Comparison of ENCODE assay signal across 18 mouse cellular contexts in the genomic region with DNA sequence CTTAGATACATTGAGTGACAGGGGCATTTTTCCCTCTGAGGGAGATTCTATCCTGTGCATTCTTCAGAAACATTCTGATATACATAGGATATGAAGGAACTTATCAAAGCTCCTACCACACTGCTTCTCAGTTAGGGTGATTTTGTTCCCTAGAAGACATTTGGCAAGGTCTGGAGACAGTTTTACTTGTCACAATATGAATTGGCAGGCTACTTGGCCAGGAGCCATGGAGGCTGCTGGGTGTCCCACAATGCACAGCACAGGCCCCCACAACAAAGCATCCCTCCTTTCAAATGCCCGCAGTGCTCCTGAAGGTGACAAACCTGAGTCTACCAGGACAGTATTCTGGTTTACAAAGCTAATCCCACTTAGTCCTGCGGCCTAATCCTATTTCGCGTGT. TPM values are rescaled to one million over a fixed set of nuclear protein-coding genes. Genes with fewer than 3 reads are reported as not detected.
A peak's percentile ranks its signal among the peaks of the same experiment; 100 is the strongest.
DNase-seq lines count a peak whose midpoint lies in the region; ATAC-seq lines count a peak whose summit lies in the region.
"Had no signal": no experiment of that assay in that cellular context is flagged by ENCODE, and none has a peak within 500 bp of the region (broad histone marks: within the 10 kb centered on the region; RNA-seq: fewer than 3 reads in every experiment).

No protein-coding gene starts in this region.

- no peak overlapping the region for H3K9ac ChIP-seq in forebrain, embryonic 14.5 days (ENCODE audit: low read length)
- no peak overlapping the region for H3K9ac ChIP-seq in forebrain, embryonic 13.5 days
- no peak overlapping the region for H3K9ac ChIP-seq in midbrain, embryonic 14.5 days (replicated peaks; ENCODE audit: low read length)
- H3K9ac ChIP-seq: embryonic facial prominence, embryonic 13.5 days; forebrain, embryonic 15.5 days; hindbrain, embryonic 13.5 days; intestine, embryonic 15.5 days had no signal

- H3K4me3 ChIP-seq in forebrain, embryonic 14.5 days (ENCODE audit: low read depth, low read length), result no peak overlapping the region
- H3K4me3 ChIP-seq in forebrain, embryonic 13.5 days, result no peak overlapping the region
- H3K4me3 ChIP-seq in midbrain, embryonic 14.5 days (replicated peaks; ENCODE audit: low read depth, low read length), result no peak overlapping the region
- H3K4me3 ChIP-seq in midbrain, embryonic 10.5 days, result no peak overlapping the region
- H3K4me3 ChIP-seq: embryonic facial prominence, embryonic 13.5 days; forebrain, embryonic 15.5 days; heart, embryonic 10.5 days; hindbrain, embryonic 13.5 days; intestine, embryonic 15.5 days had no signal

- no peak overlapping the region for H3K4me2 ChIP-seq in forebrain, embryonic 14.5 days (ENCODE audit: low read length)
- no peak overlapping the region for H3K4me2 ChIP-seq in forebrain, embryonic 13.5 days
- H3K4me2 ChIP-seq in midbrain, embryonic 14.5 days (ENCODE audit: low read length), result no peak overlapping the region
- H3K4me2 ChIP-seq: embryonic facial prominence, embryonic 13.5 days; forebrain, embryonic 15.5 days; hindbrain, embryonic 13.5 days; intestine, embryonic 15.5 days had no signal

- peak; percentile 78 to 83 for DNase-seq in cerebellum, postnatal 14 days
- DNase-seq in forebrain, embryonic 14.5 days (ENCODE audit: low spot score), result peak; percentile 46
- DNase-seq in midbrain, embryonic 14.5 days, result peak; percentile 16
- no peak for DNase-seq in midbrain, embryonic 10.5 days (ENCODE audit: low spot score)
- DNase-seq: adrenal gland, postnatal 10 days; gastrocnemius, postnatal 36 days; heart, adult 18-20 months; heart, postnatal 10 days; heart, postnatal 4 days had no signal

- H3K36me3 ChIP-seq in forebrain, embryonic 14.5 days (ENCODE audit: control insufficient read depth, insufficient read depth, low read length), result no peaks in the 10 kb centered on the region
- no peaks in the 10 kb centered on the region for H3K36me3 ChIP-seq in forebrain, embryonic 13.5 days (ENCODE audit: poor library complexity, severe bottlenecking)
- no peaks in the 10 kb centered on the region for H3K36me3 ChIP-seq in midbrain, embryonic 14.5 days (ENCODE audit: control insufficient read depth, insufficient read depth, low read length)
- H3K36me3 ChIP-seq in midbrain, embryonic 10.5 days, result no peaks in the 10 kb centered on the region
- H3K36me3 ChIP-seq: embryonic facial prominence, embryonic 13.5 days; forebrain, embryonic 15.5 days; heart, embryonic 10.5 days; hindbrain, embryonic 13.5 days; intestine, embryonic 15.5 days had no signal

- H3K27me3 ChIP-seq in forebrain, embryonic 14.5 days (replicated peaks; ENCODE audit: control insufficient read depth, insufficient read depth, low read length), result no peaks in the 10 kb centered on the region
- H3K27me3 ChIP-seq in forebrain, embryonic 13.5 days, result no peaks in the 10 kb centered on the region
- H3K27me3 ChIP-seq in midbrain, embryonic 14.5 days (ENCODE audit: control insufficient read depth, insufficient read depth, low read length), result no peaks in the 10 kb centered on the region
- H3K27me3 ChIP-seq in midbrain, embryonic 10.5 days (ENCODE audit: low read depth, poor library complexity, severe bottlenecking), result no peaks in the 10 kb centered on the region
- H3K27me3 ChIP-seq: embryonic facial prominence, embryonic 13.5 days; forebrain, embryonic 15.5 days; hindbrain, embryonic 13.5 days; intestine, embryonic 15.5 days had no signal

- WGBS in forebrain, embryonic 14.5 days, result 66% methylated on average over 4 of the region's 4 CpGs
- 74% methylated on average over 4 of the region's 4 CpGs for WGBS in forebrain, embryonic 13.5 days
- 39% methylated on average over 4 of the region's 4 CpGs for WGBS in midbrain, embryonic 14.5 days
- 67% methylated on average over 4 of the region's 4 CpGs for WGBS in midbrain, embryonic 10.5 days

- no peak for ATAC-seq in cerebellum, adult (ENCODE audit: insufficient number of reproducible peaks, low FRiP score, low TSS enrichment)
- ATAC-seq in forebrain, embryonic 14.5 days, result no peak
- no peak for ATAC-seq in forebrain, embryonic 13.5 days
- no peak for ATAC-seq in midbrain, embryonic 14.5 days (ENCODE audit: low FRiP score, low TSS enrichment)
- ATAC-seq in granulocyte monocyte progenitor cell, adult 5-6 weeks (replicated peaks; ENCODE audit: poor library complexity, severe bottlenecking), result no peak
- ATAC-seq: forebrain, embryonic 15.5 days; intestine, embryonic 15.5 days had no signal

- H3K4me1 ChIP-seq in forebrain, embryonic 14.5 days (ENCODE audit: control insufficient read depth, insufficient read depth, low read length), result no peaks in the 10 kb centered on the region
- 0 out of 2 replicates have a peak, but pooled peaks cover 4% of the 10 kb centered on the region for H3K4me1 ChIP-seq in forebrain, embryonic 13.5 days
- no peaks in the 10 kb centered on the region for H3K4me1 ChIP-seq in midbrain, embryonic 14.5 days (ENCODE audit: control insufficient read depth, insufficient read depth, low read length)
- H3K4me1 ChIP-seq in midbrain, embryonic 10.5 days, result no peaks in the 10 kb centered on the region; the same call in 1 of the 2 replicates
- H3K4me1 ChIP-seq: embryonic facial prominence, embryonic 13.5 days; hindbrain, embryonic 13.5 days; intestine, embryonic 15.5 days had no signal

- no peak overlapping the region for H3K27ac ChIP-seq in forebrain, embryonic 14.5 days (ENCODE audit: low read depth, low read length)
- no peak overlapping the region for H3K27ac ChIP-seq in forebrain, embryonic 13.5 days
- H3K27ac ChIP-seq in midbrain, embryonic 14.5 days (replicated peaks; ENCODE audit: low read depth, low read length), result no peak overlapping the region
- H3K27ac ChIP-seq in midbrain, embryonic 10.5 days (replicated peaks), result no peak overlapping the region
- H3K27ac ChIP-seq: embryonic facial prominence, embryonic 13.5 days; forebrain, embryonic 15.5 days; heart, embryonic 10.5 days; hindbrain, embryonic 13.5 days; intestine, embryonic 15.5 days had no signal

- no peaks in the 10 kb centered on the region for H3K9me3 ChIP-seq in forebrain, embryonic 14.5 days (replicated peaks; ENCODE audit: control insufficient read depth, low read length)
- no peaks in the 10 kb centered on the region; the same call in 1 of the 2 replicates for H3K9me3 ChIP-seq in forebrain, embryonic 13.5 days (replicated peaks)
- 0 out of 2 replicates have a peak, but pooled peaks cover under 1% of the 10 kb centered on the region for H3K9me3 ChIP-seq in midbrain, embryonic 14.5 days (ENCODE audit: control insufficient read depth, low read length)
- H3K9me3 ChIP-seq in midbrain, embryonic 10.5 days (replicated peaks), result peaks cover 5% of the 10 kb centered on the region; the same call in 1 of the 2 replicates
- H3K9me3 ChIP-seq: embryonic facial prominence, embryonic 13.5 days; forebrain, embryonic 15.5 days; heart, embryonic 10.5 days; hindbrain, embryonic 13.5 days; intestine, embryonic 15.5 days had no signal

RNA-seq across cellular contexts. Expression of a gene that starts 32.0 kb away (rescaled TPM):
- polyA plus RNA-seq in forebrain, embryonic 14.5 days (2014; fragmentation: Nextera tagmentation; extraction: Ambion mirVana), result 0.29 and 0.78 TPM in 2 replicates
- polyA plus RNA-seq in forebrain, embryonic 13.5 days (2015; fragmentation: Nextera tagmentation; extraction: Ambion mirVana), result 0.57 and 0.74 TPM in 2 replicates
- polyA plus RNA-seq in midbrain, embryonic 14.5 days (2014; fragmentation: Nextera tagmentation; extraction: Ambion mirVana), result 1.1 and 1.4 TPM in 2 replicates
- 0.07 and 0.10 TPM in 2 replicates for polyA plus RNA-seq in midbrain, embryonic 10.5 days (2016; fragmentation: Nextera tagmentation; extraction: Ambion mirVana)
- total RNA-seq in granulocyte monocyte progenitor cell, adult 5-6 weeks (2014; fragmentation: Nextera tagmentation), result not detected in 2 replicates
- not detected in 2 replicates for total RNA-seq in granulocyte monocyte progenitor cell, adult 5-6 weeks (2017)
- total RNA-seq: adrenal gland, postnatal 10 days; heart, postnatal 10 days; MEL had no signal

RNA-seq across cellular contexts. Expression of a gene that starts 55.0 kb away (rescaled TPM):
- 5.0 and 6.7 TPM in 2 replicates for polyA plus RNA-seq in forebrain, embryonic 14.5 days (2014; fragmentation: Nextera tagmentation; extraction: Ambion mirVana)
- 2.7 and 4.2 TPM in 2 replicates for polyA plus RNA-seq in forebrain, embryonic 13.5 days (2015; fragmentation: Nextera tagmentation; extraction: Ambion mirVana)
- polyA plus RNA-seq in midbrain, embryonic 14.5 days (2014; fragmentation: Nextera tagmentation; extraction: Ambion mirVana), result 3.5 and 4.4 TPM in 2 replicates
- polyA plus RNA-seq in midbrain, embryonic 10.5 days (2016; fragmentation: Nextera tagmentation; extraction: Ambion mirVana), result 0.22 and 0.35 TPM in 2 replicates
- total RNA-seq in granulocyte monocyte progenitor cell, adult 5-6 weeks (2014; fragmentation: Nextera tagmentation), result not detected in 2 replicates
- not detected in 2 replicates for total RNA-seq in granulocyte monocyte progenitor cell, adult 5-6 weeks (2017)
- total RNA-seq: MEL had no signal
- polyA plus RNA-seq: heart, embryonic 10.5 days; intestine, embryonic 15.5 days had no signal
